Mouse (Mus musculus) hindbrain, embryonic 10.5 days (tissue): ENCODE measurements around the gene Trim23. TPM values are rescaled to one million over a fixed set of nuclear protein-coding genes. Genes with fewer than 3 reads are reported as not detected.
A peak's percentile ranks its signal among the peaks of the same experiment; 100 is the strongest.

Source experiments
- DNase-seq: peaks from one replicate; pipeline ENCODE4 v3.0.0-alpha.2; 2017; ENCODE audit warnings: low spot score
- H3K27ac ChIP-seq: fragments of 300-500 bp; sonication (generic); 2 replicates; pipeline ENCODE4 v1.5.1; 2016; ENCODE audit warnings: mild to moderate bottlenecking, moderate library complexity
- H3K27me3 ChIP-seq: fragments of 300-500 bp; sonication (generic); 2 replicates; pipeline ENCODE4 v1.6.1; 2016; ENCODE audit warnings: mild to moderate bottlenecking; ENCODE audit not compliant: poor library complexity, insufficient read depth, severe bottlenecking
- H3K36me3 ChIP-seq: fragments of 300-500 bp; sonication (generic); 2 replicates; pipeline ENCODE4 v1.6.1; 2016; ENCODE audit warnings: mild to moderate bottlenecking, moderate library complexity
- H3K4me1 ChIP-seq: fragments of 300-500 bp; sonication (generic); replicated peaks from 2 replicates; pipeline ENCODE4 v1.6.1; 2016; ENCODE audit warnings: mild to moderate bottlenecking
- H3K4me3 ChIP-seq: fragments of 300-500 bp; sonication (generic); 2 replicates; pipeline ENCODE4 v1.5.1; 2016; ENCODE audit warnings: mild to moderate bottlenecking, moderate library complexity
- H3K9me3 ChIP-seq: fragments of 300-500 bp; sonication (generic); 2 replicates; pipeline ENCODE4 v1.6.1; 2016; ENCODE audit warnings: mild to moderate bottlenecking, moderate library complexity
- WGBS: fragments of 180-500 bp; shearing (Covaris S2); methylation state at CpG from one replicate; pipeline ENCODE4 v1.1.7; 2016; 5-methylcytosine and 5-hydroxymethylcytosine counted together
- polyA plus RNA-seq: library from polyadenylated mRNA; unstranded; fragments of >200 nt; fragmentation: Nextera tagmentation; extraction: Ambion mirVana; gene quantifications from 2 replicates; pipeline ENCODE4 v1.2.1, GENCODE M21; 2016

The Trim23 gene
- polyA plus RNA-seq = 17.8 and 18.0 TPM in 2 replicates

- Histone ChIP-seq H3K36me3 (peaks cover 30% of the 10 kb centered on the region), H3K4me1 (peaks cover 20% of the 10 kb centered on the region), H3K9me3 (no peaks in the 10 kb centered on the region), H3K4me3 (peak within 1 kb of the TSS; percentile 90), H3K27ac (peak within 1 kb of the TSS; percentile 93), H3K27me3 (no peaks in the 10 kb centered on the region)
- DNase-seq = peak; percentile 96
- under 1% methylated on average over 38 of the region's 38 CpGs for WGBS
Observed at GRCm38 (mm10) chr13:104178650-104179121, at the start of gene Trim23. Gene Trim23, plus strand, starts transcription at chr13:104178797.

- 88% methylated on average over 2 of the region's 2 CpGs for WGBS
Observed at GRCm38 (mm10) chr13:104132561-104132960, 46.0 kb upstream of the Trim23 start.

GRCm38 (mm10) chr13:104134510-104135085 lies 44.0 kb upstream of the Trim23 start:
- Histone ChIP-seq H3K9me3 (no peaks in the 10 kb centered on the region), H3K27ac (no peak overlapping the region), H3K4me3 (no peak overlapping the region), H3K27me3 (no peaks in the 10 kb centered on the region), H3K4me1 (no peaks in the 10 kb centered on the region; the same call in 1 of the 2 replicates), H3K36me3 (peaks cover 40% of the 10 kb centered on the region)
- 79% methylated on average over 4 of the region's 4 CpGs for WGBS
- DNase-seq = no peak

More at GRCm38 (mm10) chr13:104132561-104132960, 46.0 kb upstream of the Trim23 start:
- no peaks in the 10 kb centered on the region; the same call in 1 of the 2 replicates for H3K4me1 ChIP-seq
- no peak overlapping the region for H3K4me3 ChIP-seq
- no peaks in the 10 kb centered on the region for H3K9me3 ChIP-seq
- H3K27ac ChIP-seq = no peak overlapping the region
- no peaks in the 10 kb centered on the region for H3K27me3 ChIP-seq
- no peak for DNase-seq
- H3K36me3 ChIP-seq = peaks cover 38% of the 10 kb centered on the region

DNA sequence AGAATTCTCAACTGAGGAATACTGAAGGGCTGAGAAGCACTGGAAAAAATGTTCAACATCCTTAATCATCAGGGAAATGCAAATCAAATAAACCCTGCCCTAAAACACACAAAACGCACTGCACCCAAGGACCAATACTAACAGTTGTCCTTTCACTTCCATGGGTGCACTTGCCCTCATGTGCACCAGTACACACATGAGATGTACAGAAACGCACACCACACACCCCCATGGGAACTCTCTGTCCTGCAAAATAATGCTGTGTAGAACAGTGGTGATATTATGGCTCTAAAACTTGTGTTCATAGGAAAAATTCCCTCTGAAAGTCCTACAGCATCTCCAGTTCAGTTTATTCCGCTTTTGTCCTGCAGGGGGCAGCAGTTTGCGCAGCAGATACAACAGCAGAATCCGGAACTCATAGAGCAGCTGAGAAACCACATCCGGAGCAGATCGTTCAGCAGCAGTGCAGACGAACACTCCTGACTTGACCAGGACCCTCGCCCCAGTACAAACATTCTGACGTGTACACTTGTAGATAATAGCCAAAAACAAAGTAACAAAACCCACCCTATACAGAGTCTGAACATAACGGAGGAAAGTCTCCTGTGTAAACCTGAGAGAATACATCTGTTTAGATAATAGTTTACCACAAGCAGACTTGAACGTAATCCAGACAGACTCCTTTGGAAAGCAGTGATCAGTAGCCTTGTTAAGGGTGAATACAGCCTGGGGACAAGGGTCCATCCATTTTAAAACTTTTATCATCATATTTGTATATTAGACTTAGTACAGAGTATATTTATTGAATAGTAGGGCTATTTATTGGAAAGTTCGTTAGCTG lies 39.0 kb upstream of the Trim23 start:
- WGBS = 47% methylated on average over 13 of the region's 13 CpGs
- peak; percentile 77 for DNase-seq
- Histone ChIP-seq H3K4me1 (no peaks in the 10 kb centered on the region), H3K27me3 (no peaks in the 10 kb centered on the region), H3K27ac (no peak overlapping the region), H3K36me3 (peaks cover 75% of the 10 kb centered on the region), H3K9me3 (no peaks in the 10 kb centered on the region), H3K4me3 (no peak overlapping the region)

DNA sequence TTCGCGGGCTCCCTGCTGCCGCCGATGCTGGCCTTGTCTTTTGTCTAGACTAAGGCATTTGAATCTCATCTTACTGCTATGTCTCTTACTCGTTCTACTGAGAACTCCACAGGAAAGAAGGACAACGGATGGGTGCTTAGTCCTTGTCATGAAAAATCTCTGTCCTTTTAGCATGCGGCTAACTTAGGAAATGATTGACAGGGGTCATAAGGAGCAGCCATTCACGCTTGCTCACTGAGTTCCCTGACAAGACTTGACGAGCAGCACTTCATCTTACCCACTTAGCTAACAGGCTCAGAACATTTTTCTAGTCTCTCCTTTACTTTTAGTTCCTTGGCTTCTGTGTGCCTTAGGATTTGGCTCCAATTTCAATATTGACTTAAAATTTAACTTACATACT lies 33.7 kb upstream of the Trim23 start:
- H3K27me3 ChIP-seq = no peaks in the 10 kb centered on the region
- no peak for DNase-seq
- no peaks in the 10 kb centered on the region for H3K4me1 ChIP-seq
- H3K36me3 ChIP-seq = peaks cover 99% of the 10 kb centered on the region
- no peak overlapping the region for H3K4me3 ChIP-seq
- no peak overlapping the region for H3K27ac ChIP-seq
- no peaks in the 10 kb centered on the region for H3K9me3 ChIP-seq
- WGBS = 70% methylated on average over 9 of the region's 9 CpGs

DNA sequence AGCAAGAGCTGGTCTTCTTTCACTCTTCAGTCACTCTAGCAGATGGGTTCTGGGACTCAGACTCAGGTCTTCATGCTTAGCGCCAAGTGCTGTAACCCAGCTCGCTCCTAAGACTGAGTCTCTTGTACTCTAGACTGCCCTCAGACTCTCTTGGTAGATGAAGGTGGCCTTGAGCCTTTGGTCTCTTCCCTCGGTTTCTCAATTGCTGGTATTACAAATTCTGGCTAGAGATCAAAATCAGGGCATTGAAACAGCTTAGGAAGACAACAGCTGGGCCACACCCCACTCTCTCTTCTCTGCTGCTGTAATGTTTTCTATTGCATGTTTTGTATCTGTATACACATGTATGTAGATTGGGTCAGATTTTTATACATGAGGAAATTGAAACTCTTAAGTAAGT lies 33.0 kb upstream of the Trim23 start:
- Histone ChIP-seq H3K9me3 (no peaks in the 10 kb centered on the region), H3K27me3 (no peaks in the 10 kb centered on the region), H3K27ac (no peak overlapping the region), H3K4me3 (no peak overlapping the region), H3K4me1 (no peaks in the 10 kb centered on the region), H3K36me3 (peaks cover 95% of the 10 kb centered on the region)
- DNase-seq = no peak
- 94% methylated on average over 3 of the region's 3 CpGs for WGBS

- DNase-seq = no peak
- Histone ChIP-seq H3K4me3 (no peak overlapping the region), H3K9me3 (no peaks in the 10 kb centered on the region), H3K27ac (no peak overlapping the region), H3K27me3 (no peaks in the 10 kb centered on the region), H3K36me3 (peaks cover 64% of the 10 kb centered on the region), H3K4me1 (no peaks in the 10 kb centered on the region)
- 96% methylated on average over 5 of the region's 5 CpGs for WGBS
Observed at GRCm38 (mm10) chr13:104154180-104154579, 24.4 kb upstream of the Trim23 start.

GRCm38 (mm10) chr13:104155106-104155505 lies 23.5 kb upstream of the Trim23 start:
- H3K9me3 ChIP-seq = no peaks in the 10 kb centered on the region
- peaks cover 65% of the 10 kb centered on the region for H3K36me3 ChIP-seq
- H3K4me1 ChIP-seq = no peaks in the 10 kb centered on the region
- no peak overlapping the region for H3K4me3 ChIP-seq
- no peak overlapping the region for H3K27ac ChIP-seq
- DNase-seq = no peak
- no peaks in the 10 kb centered on the region for H3K27me3 ChIP-seq
- WGBS = 93% methylated on average over 7 of the region's 7 CpGs

DNA sequence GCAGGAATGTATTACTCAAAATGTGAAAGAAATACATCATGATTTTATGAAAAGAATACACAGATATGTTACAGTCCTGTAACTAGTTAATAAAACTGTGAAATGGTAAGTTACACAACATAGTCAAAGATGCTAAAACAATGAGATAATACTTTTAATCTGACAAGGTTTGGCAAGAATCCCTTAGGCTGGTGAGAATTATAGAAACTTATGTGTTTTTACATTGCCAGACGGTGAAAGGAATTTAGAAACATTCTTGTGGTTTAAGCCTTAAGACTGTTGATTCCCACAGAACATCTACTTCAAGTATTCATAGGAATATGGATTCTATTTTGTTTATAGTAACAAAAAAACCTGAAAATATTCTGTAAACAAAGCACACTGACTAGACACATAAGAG lies 22.9 kb upstream of the Trim23 start:
- no peak for DNase-seq
- no peaks in the 10 kb centered on the region for H3K27me3 ChIP-seq
- H3K36me3 ChIP-seq = peaks cover 67% of the 10 kb centered on the region
- 97% methylated on average over 1 of the region's 1 CpGs for WGBS
- no peak overlapping the region for H3K4me3 ChIP-seq
- no peaks in the 10 kb centered on the region for H3K9me3 ChIP-seq
- no peaks in the 10 kb centered on the region for H3K4me1 ChIP-seq
- H3K27ac ChIP-seq = no peak overlapping the region

DNA sequence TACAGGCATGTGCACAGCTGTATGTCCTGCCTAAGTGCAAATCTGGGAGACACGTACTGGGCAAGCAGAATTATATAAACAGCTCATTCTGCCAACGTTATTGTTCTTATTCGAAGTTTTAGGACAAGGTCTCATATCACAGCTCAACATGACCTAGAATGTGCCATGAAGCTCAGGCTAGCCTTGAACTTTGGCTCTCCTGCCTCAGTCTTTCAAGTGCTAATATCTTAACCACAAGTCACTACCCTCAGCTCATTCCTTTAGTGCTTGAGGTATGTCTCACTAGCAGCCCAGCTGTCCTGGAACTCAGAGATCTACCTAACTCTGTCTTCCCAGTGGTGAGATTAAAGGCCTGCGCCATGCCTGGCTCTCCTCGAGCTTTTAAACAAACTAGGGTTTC lies 6.9 kb upstream of the Trim23 start:
- H3K4me1 ChIP-seq = peaks cover 5% of the 10 kb centered on the region
- H3K36me3 ChIP-seq = peaks cover 46% of the 10 kb centered on the region
- no peak overlapping the region for H3K4me3 ChIP-seq
- no peak overlapping the region for H3K27ac ChIP-seq
- H3K27me3 ChIP-seq = no peaks in the 10 kb centered on the region
- 92% methylated on average over 5 of the region's 5 CpGs for WGBS
- no peak for DNase-seq
- H3K9me3 ChIP-seq = 0 out of 2 replicates have a peak, but pooled peaks cover 3% of the 10 kb centered on the region

- Histone ChIP-seq H3K4me3 (no peak overlapping the region), H3K27me3 (no peaks in the 10 kb centered on the region), H3K4me1 (peaks cover 12% of the 10 kb centered on the region), H3K36me3 (peaks cover 38% of the 10 kb centered on the region), H3K9me3 (0 out of 2 replicates have a peak, but pooled peaks cover 3% of the 10 kb centered on the region), H3K27ac (no peak overlapping the region)
- no peak for DNase-seq
Observed at GRCm38 (mm10) chr13:104172498-104172897, 6.1 kb upstream of the Trim23 start.

DNA sequence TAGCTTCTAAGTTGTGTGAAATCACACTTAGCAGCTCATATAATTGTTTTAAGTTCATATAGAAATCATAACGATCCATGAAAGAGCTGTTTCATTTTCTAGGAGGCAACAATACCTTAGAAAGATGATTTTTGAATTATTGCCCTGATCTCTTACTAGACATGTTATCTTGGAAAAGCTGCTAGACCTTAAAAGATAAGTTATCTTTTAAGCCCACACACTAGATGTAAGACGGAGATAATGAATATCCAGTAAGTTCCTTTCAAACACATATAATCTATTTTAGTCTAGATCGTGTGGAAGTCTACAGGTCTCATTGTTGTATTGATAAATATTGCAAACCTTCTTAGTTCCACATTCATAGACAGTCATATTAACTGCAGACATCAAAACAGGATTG lies 1.7 kb upstream of the Trim23 start:
- H3K27me3 ChIP-seq = no peaks in the 10 kb centered on the region
- H3K4me3 ChIP-seq = peak overlapping the region; percentile 90
- no peak overlapping the region for H3K27ac ChIP-seq
- 87% methylated on average over 3 of the region's 3 CpGs for WGBS
- DNase-seq = no peak
- H3K4me1 ChIP-seq = peaks cover 20% of the 10 kb centered on the region
- peaks cover 23% of the 10 kb centered on the region for H3K36me3 ChIP-seq
- H3K9me3 ChIP-seq = no peaks in the 10 kb centered on the region
